Mouse (Mus musculus) 416B (cell line): Measurements from ENCODE around the gene Sox5.
A peak's percentile ranks its signal among the peaks of the same experiment; 100 is the strongest.

Source experiments
- DNase-seq: peaks from one replicate; pipeline ENCODE4 v3.0.0; 2011; ENCODE audit warnings: low read depth

Gene Sox5

GRCm38 (mm10) chr6:144485578-144485977, 296.2 kb downstream of the Sox5 start:
- no peak for DNase-seq

GRCm38 (mm10) chr6:144483166-144483565, 298.6 kb downstream of the Sox5 start:
- no peak for DNase-seq

- no peak for DNase-seq
Observed at GRCm38 (mm10) chr6:144480648-144481528, 300.9 kb downstream of the Sox5 start.

GRCm38 (mm10) chr6:144479861-144480260, 301.9 kb downstream of the Sox5 start:
- DNase-seq = no peak

- no peak for DNase-seq
Observed at GRCm38 (mm10) chr6:144477287-144478064, 304.3 kb downstream of the Sox5 start.

- no peak for DNase-seq
Observed at GRCm38 (mm10) chr6:144473437-144473836, 308.3 kb downstream of the Sox5 start.

- DNase-seq = no peak
Observed at GRCm38 (mm10) chr6:144472089-144472900, 309.5 kb downstream of the Sox5 start.

GRCm38 (mm10) chr6:144466711-144467110, 315.1 kb downstream of the Sox5 start:
- no peak for DNase-seq

- no peak for DNase-seq
Observed at GRCm38 (mm10) chr6:144463691-144464090, 318.1 kb downstream of the Sox5 start.

- DNase-seq = no peak
Observed at GRCm38 (mm10) chr6:144463274-144463673, 318.5 kb downstream of the Sox5 start.

GRCm38 (mm10) chr6:144459486-144459885, 322.3 kb downstream of the Sox5 start:
- no peak for DNase-seq

GRCm38 (mm10) chr6:144457500-144457899, 324.3 kb downstream of the Sox5 start:
- no peak for DNase-seq

GRCm38 (mm10) chr6:144454291-144455276, 327.2 kb downstream of the Sox5 start:
- DNase-seq = no peak

- no peak for DNase-seq
Observed at GRCm38 (mm10) chr6:144453605-144454004, 328.2 kb downstream of the Sox5 start.

GRCm38 (mm10) chr6:144453147-144453546, 328.6 kb downstream of the Sox5 start:
- DNase-seq = no peak

GRCm38 (mm10) chr6:144452200-144452977, 329.4 kb downstream of the Sox5 start:
- DNase-seq = no peak

GRCm38 (mm10) chr6:144451631-144452030, 330.1 kb downstream of the Sox5 start:
- no peak for DNase-seq

GRCm38 (mm10) chr6:144445761-144446373, 335.9 kb downstream of the Sox5 start:
- no peak for DNase-seq

- peak; percentile 15 for DNase-seq
Observed at GRCm38 (mm10) chr6:144444367-144444766, 337.4 kb downstream of the Sox5 start.

- no peak for DNase-seq
Observed at GRCm38 (mm10) chr6:144443681-144444080, 338.1 kb downstream of the Sox5 start.
